ENCODE assay signal across 20 mouse cellular contexts in genomic region chr5:43206495-43207053, GRCm38 (mm10). TPM values are rescaled to one million over a fixed set of nuclear protein-coding genes. Genes with fewer than 3 reads are reported as not detected.
DNase-seq lines count a peak whose midpoint lies in the region; ATAC-seq lines count a peak whose summit lies in the region.
"Had no signal": no experiment of that assay in that cellular context is flagged by ENCODE, and none has a peak within 500 bp of the region (broad histone marks: within the 10 kb centered on the region; RNA-seq: fewer than 3 reads in every experiment).

No protein-coding gene starts in this region.

- DNase-seq in adrenal gland, adult 8-10 months = no peak
- no peak for DNase-seq in spleen, postnatal 4 days (ENCODE audit: low spot score in 2 of 2)
- no peak for DNase-seq in kidney, postnatal 25 days
- DNase-seq: adrenal gland, postnatal 10 days; adrenal gland, postnatal 25 days; B cell, adult 2 months; cerebellum, adult 11 months; cerebellum, adult 18-20 months; cerebellum, adult 8-10 months; cerebellum, adult 9-11 months; cerebellum, postnatal 14 days; embryo, embryonic 11 days had no signal

- ATAC-seq in common myeloid progenitor, adult 5-6 weeks (replicated peaks; ENCODE audit: low read depth, poor library complexity, severe bottlenecking) = peak; percentile 60
- peak; percentile 51 to 75 for ATAC-seq in hematopoietic stem cell, adult 5-6 weeks (replicated peaks in 1 of 2; ENCODE audit: insufficient read depth in 1 of 2, low FRiP score in 2 of 2, low TSS enrichment in 1 of 2, low read depth in 1 of 2, poor library complexity in 2 of 2, severe bottlenecking in 2 of 2)
- peak; percentile 68 for ATAC-seq in megakaryocyte progenitor cell, adult 5-6 weeks (replicated peaks; ENCODE audit: poor library complexity)
- ATAC-seq: activated CD4-positive, CD25-positive, alpha-beta regulatory T cell, adult 4 months; CD4-positive, CD25-positive, alpha-beta regulatory T cell, adult 4 months; forebrain, embryonic 14.5 days; forebrain, embryonic 16.5 days; Patski had no signal

RNA-seq across cellular contexts. Expression of gene Cpeb2, which starts 26.4 kb away (rescaled TPM):
- total RNA-seq in common myeloid progenitor, adult 5-6 weeks (2017) = 3.1 and 4.3 TPM in 2 replicates
- total RNA-seq in hematopoietic stem cell, adult 5-6 weeks (2017) = 2.9 and 4.6 TPM in 2 replicates
- 6.8 and 7.2 TPM in 2 replicates for total RNA-seq in megakaryocyte progenitor cell, adult 5-6 weeks (2015)
- total RNA-seq in megakaryocyte progenitor cell, adult 5-6 weeks (2017) = 1.2 and 1.9 TPM in 2 replicates
- 10 to 100 TPM; 30.0 to 45.8 (median 34.7) TPM for total RNA-seq in adrenal gland, adult 8-10 months (2022)
